Mouse (Mus musculus): ENCODE results near the gene Slc13a2.

Slc13a2 gene

GRCm38 (mm10) chr11:78422055-78422819, at the start of gene Slc13a2:
Gene Slc13a2 (minus strand): TSS chr11:78422217.
- DNase-seq (ENCODE audit: low spot score in 2 of 2) = no peak

GRCm38 (mm10) chr11:78471326-78472103, 49.5 kb upstream of the Slc13a2 start:
- DNase-seq (ENCODE audit: low spot score in 2 of 2) = no peak

GRCm38 (mm10) chr11:78467932-78468331, 45.9 kb upstream of the Slc13a2 start:
- no peak for DNase-seq (ENCODE audit: low spot score in 2 of 2)

- DNase-seq (ENCODE audit: low spot score in 2 of 2) = no peak
Measured at GRCm38 (mm10) chr11:78467515-78467914, 45.5 kb upstream of the Slc13a2 start.

GRCm38 (mm10) chr11:78466242-78466912, 44.4 kb upstream of the Slc13a2 start:
- DNase-seq (ENCODE audit: low spot score in 2 of 2) = no peak

GRCm38 (mm10) chr11:78465568-78466180, 43.7 kb upstream of the Slc13a2 start, which contains the start of gene Slc46a1:
Gene Slc46a1 (plus strand): TSS chr11:78465697.
- DNase-seq (ENCODE audit: low spot score in 2 of 2) = peak; percentile 49 to 51

GRCm38 (mm10) chr11:78465116-78465515, 43.1 kb upstream of the Slc13a2 start:
- DNase-seq (ENCODE audit: low spot score in 2 of 2) = no peak

- DNase-seq (ENCODE audit: low spot score in 2 of 2) = no peak
Measured at GRCm38 (mm10) chr11:78463286-78464036, 41.4 kb upstream of the Slc13a2 start.

- DNase-seq (ENCODE audit: low spot score in 2 of 2) = no peak
Measured at GRCm38 (mm10) chr11:78462669-78463068, 40.7 kb upstream of the Slc13a2 start.

- DNase-seq (ENCODE audit: low spot score in 2 of 2) = no peak
Measured at GRCm38 (mm10) chr11:78461894-78462293, 39.9 kb upstream of the Slc13a2 start.

- no peak for DNase-seq (ENCODE audit: low spot score in 2 of 2)
Measured at GRCm38 (mm10) chr11:78458740-78459139, 36.7 kb upstream of the Slc13a2 start.

- peak in 1 of 2 experiments; percentile 29 for DNase-seq (ENCODE audit: low spot score in 2 of 2)
Measured at GRCm38 (mm10) chr11:78455308-78455707, 33.3 kb upstream of the Slc13a2 start.

- DNase-seq (ENCODE audit: low spot score in 2 of 2) = no peak
Measured at GRCm38 (mm10) chr11:78454276-78454675, 32.3 kb upstream of the Slc13a2 start.

- DNase-seq (ENCODE audit: low spot score in 2 of 2) = peak; percentile 33 to 79
Measured at GRCm38 (mm10) chr11:78453675-78454074, 31.7 kb upstream of the Slc13a2 start.

- DNase-seq (ENCODE audit: low spot score in 2 of 2) = no peak
Measured at GRCm38 (mm10) chr11:78450337-78450736, 28.3 kb upstream of the Slc13a2 start.

GRCm38 (mm10) chr11:78448242-78448641, 26.2 kb upstream of the Slc13a2 start:
- no peak for DNase-seq (ENCODE audit: low spot score in 2 of 2)

GRCm38 (mm10) chr11:78447168-78447567, 25.2 kb upstream of the Slc13a2 start:
- DNase-seq (ENCODE audit: low spot score in 2 of 2) = no peak

GRCm38 (mm10) chr11:78443115-78443514, 21.1 kb upstream of the Slc13a2 start:
- DNase-seq (ENCODE audit: low spot score in 2 of 2) = no peak

GRCm38 (mm10) chr11:78438399-78438930, 16.4 kb upstream of the Slc13a2 start:
- DNase-seq (ENCODE audit: low spot score in 2 of 2) = no peak

- DNase-seq (ENCODE audit: low spot score in 2 of 2) = no peak
Measured at GRCm38 (mm10) chr11:78437182-78437581, 15.2 kb upstream of the Slc13a2 start.
